In the genomic region with DNA sequence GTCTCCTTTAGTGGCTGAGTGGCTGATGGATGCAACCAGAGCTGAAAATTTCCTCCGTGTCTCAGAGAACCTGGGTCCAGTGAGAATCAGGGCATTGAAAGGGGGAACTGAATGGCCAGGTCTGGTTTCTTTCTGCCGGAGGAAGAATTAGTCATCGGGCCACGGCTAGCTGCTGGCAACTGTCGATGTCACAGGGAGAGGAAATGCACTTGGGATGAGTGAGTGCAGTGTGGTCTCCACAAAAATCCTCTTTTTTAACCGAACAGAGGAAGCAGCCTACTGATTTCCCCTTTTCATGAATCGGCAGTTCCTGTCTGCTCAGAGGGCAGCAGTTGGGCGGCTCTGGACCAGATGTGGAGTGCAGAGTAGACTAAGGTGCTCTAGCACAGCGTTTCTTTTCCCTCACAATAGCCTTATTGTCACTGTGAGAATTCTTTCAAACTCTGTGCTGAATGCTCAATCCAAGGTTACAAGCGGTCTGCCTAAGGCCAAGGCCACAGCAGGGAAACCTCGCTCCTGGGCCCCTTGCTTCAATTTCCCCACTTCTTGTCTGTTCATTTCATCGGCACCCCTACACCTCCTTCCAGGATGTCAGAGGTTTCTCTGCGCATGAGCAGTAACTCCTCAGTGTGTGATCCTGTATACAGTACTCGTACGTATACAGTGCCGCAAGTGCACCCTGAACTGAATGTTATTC, we compare ENCODE assay signal across 8 mouse cellular contexts. TPM values are rescaled to one million over a fixed set of nuclear protein-coding genes. Genes with fewer than 3 reads are reported as not detected.
DNase-seq lines count a peak whose midpoint lies in the region; ATAC-seq and TF ChIP-seq lines count a peak whose summit lies in the region.

No protein-coding gene starts in this region.

- peaks cover 12% of the 10 kb centered on the region; the same call in 1 of the 2 replicates for H3K4me1 ChIP-seq in forebrain, embryonic 14.5 days (ENCODE audit: control insufficient read depth, insufficient read depth, low read length)
- H3K4me1 ChIP-seq in hindbrain, embryonic 14.5 days (replicated peaks; ENCODE audit: control insufficient read depth, insufficient read depth, low read length), result no peaks in the 10 kb centered on the region
- peaks cover 12% of the 10 kb centered on the region; the same call in 1 of the 2 replicates for H3K4me1 ChIP-seq in liver, embryonic 13.5 days (replicated peaks)
- peaks cover 31% of the 10 kb centered on the region for H3K4me1 ChIP-seq in neural tube, embryonic 15.5 days

- H3K27me3 ChIP-seq in forebrain, embryonic 14.5 days (replicated peaks; ENCODE audit: control insufficient read depth, insufficient read depth, low read length), result no peaks in the 10 kb centered on the region
- no peaks in the 10 kb centered on the region for H3K27me3 ChIP-seq in hindbrain, embryonic 14.5 days (ENCODE audit: control insufficient read depth, insufficient read depth, low read length)
- H3K27me3 ChIP-seq in liver, embryonic 13.5 days, result peaks cover 9% of the 10 kb centered on the region
- H3K27me3 ChIP-seq in neural tube, embryonic 15.5 days (replicated peaks), result no peaks in the 10 kb centered on the region

- peak; percentile 24 to 30 for DNase-seq in left cerebral cortex, postnatal 14 days (ENCODE audit: low spot score in 2 of 2)
- DNase-seq in left cerebral cortex, adult 2 months (ENCODE audit: extremely low spot score in 1 of 2, low spot score in 2 of 2), result no peak
- DNase-seq in T-cell, adult 2 months (ENCODE audit: low spot score), result peak; percentile 63
- DNase-seq in forebrain, embryonic 14.5 days (ENCODE audit: low spot score), result peak; percentile 22
- DNase-seq in hindbrain, embryonic 14.5 days (ENCODE audit: low spot score), result no peak
- peak; percentile 12 for DNase-seq in liver, embryonic 13.5 days
- DNase-seq in left cerebral cortex, postnatal 4 days, result no peak

- TF ChIP-seq CTCF in left cerebral cortex, adult 2 months (IDR thresholded peaks at IDR 0.05), result no peak

- intact Hi-C loops in left cerebral cortex, postnatal 14 days (cut with DNase I), result no loop called here
- intact Hi-C loops in left cerebral cortex, adult 2 months (cut with DNase I), result loop anchor here (1.0 kb wide), 1 partner anchor 54 kb away; a partner anchor contains a TSS
- intact Hi-C loops in left cerebral cortex, postnatal 4 days (cut with DNase I), result no loop called here

- H3K27ac ChIP-seq in left cerebral cortex, adult 2 months, result no peak overlapping the region
- H3K27ac ChIP-seq in forebrain, embryonic 14.5 days (ENCODE audit: low read depth, low read length), result no peak overlapping the region
- H3K27ac ChIP-seq in hindbrain, embryonic 14.5 days, result no peak overlapping the region
- peak overlapping the region; percentile 50; the same call in 1 of the 2 replicates for H3K27ac ChIP-seq in liver, embryonic 13.5 days
- 0 out of 2 replicates have a peak overlapping the region, but pooled peaks have one; percentile 41 for H3K27ac ChIP-seq in neural tube, embryonic 15.5 days (replicated peaks)

- H3K9ac ChIP-seq in forebrain, embryonic 14.5 days (ENCODE audit: low read length), result peak overlapping the region; percentile 21; the same call in 1 of the 2 replicates
- no peak overlapping the region for H3K9ac ChIP-seq in hindbrain, embryonic 14.5 days
- H3K9ac ChIP-seq in liver, embryonic 13.5 days, result no peak overlapping the region
- no peak overlapping the region for H3K9ac ChIP-seq in neural tube, embryonic 15.5 days (replicated peaks)

- H3K4me2 ChIP-seq in forebrain, embryonic 14.5 days (ENCODE audit: low read length), result peak overlapping the region; percentile 39
- H3K4me2 ChIP-seq in hindbrain, embryonic 14.5 days (replicated peaks), result peak overlapping the region; percentile 33
- H3K4me2 ChIP-seq in liver, embryonic 13.5 days, result peak overlapping the region; percentile 46
- peak overlapping the region; percentile 28 for H3K4me2 ChIP-seq in neural tube, embryonic 15.5 days

- no peaks in the 10 kb centered on the region; the same call in 1 of the 2 replicates for H3K9me3 ChIP-seq in forebrain, embryonic 14.5 days (replicated peaks; ENCODE audit: control insufficient read depth, low read length)
- H3K9me3 ChIP-seq in hindbrain, embryonic 14.5 days (ENCODE audit: control insufficient read depth, low read length), result 0 out of 2 replicates have a peak, but pooled peaks cover 7% of the 10 kb centered on the region
- H3K9me3 ChIP-seq in liver, embryonic 13.5 days (replicated peaks), result no peaks in the 10 kb centered on the region
- no peaks in the 10 kb centered on the region for H3K9me3 ChIP-seq in neural tube, embryonic 15.5 days (replicated peaks)

- ATAC-seq in forebrain, embryonic 14.5 days, result peak; percentile 40; the same call in 1 of the 2 replicates
- ATAC-seq in hindbrain, embryonic 14.5 days (ENCODE audit: low FRiP score), result peak; percentile 25; the same call in 1 of the 2 replicates
- peak; percentile 31; the same call in 1 of the 2 replicates for ATAC-seq in liver, embryonic 13.5 days (ENCODE audit: low read depth)
- 0 out of 2 replicates have a peak, but pooled peaks have one; percentile 40 for ATAC-seq in neural tube, embryonic 15.5 days (ENCODE audit: low FRiP score)

- H3K36me3 ChIP-seq in forebrain, embryonic 14.5 days (ENCODE audit: control insufficient read depth, insufficient read depth, low read length), result no peaks in the 10 kb centered on the region
- H3K36me3 ChIP-seq in hindbrain, embryonic 14.5 days (replicated peaks; ENCODE audit: control insufficient read depth, insufficient read depth), result no peaks in the 10 kb centered on the region
- no peaks in the 10 kb centered on the region for H3K36me3 ChIP-seq in liver, embryonic 13.5 days
- H3K36me3 ChIP-seq in neural tube, embryonic 15.5 days, result no peaks in the 10 kb centered on the region

- 26% methylated on average over 16 of the region's 16 CpGs for WGBS in forebrain, embryonic 14.5 days
- 31% methylated on average over 16 of the region's 16 CpGs for WGBS in hindbrain, embryonic 14.5 days
- 15% methylated on average over 16 of the region's 16 CpGs for WGBS in liver, embryonic 13.5 days (ENCODE audit: insufficient replicate concordance)
- WGBS in neural tube, embryonic 15.5 days, result 27% methylated on average over 16 of the region's 16 CpGs

- no peak overlapping the region for H3K4me3 ChIP-seq in left cerebral cortex, adult 2 months
- peak overlapping the region; percentile 8 for H3K4me3 ChIP-seq in forebrain, embryonic 14.5 days (ENCODE audit: low read depth, low read length)
- no peak overlapping the region for H3K4me3 ChIP-seq in hindbrain, embryonic 14.5 days (replicated peaks; ENCODE audit: low read length)
- H3K4me3 ChIP-seq in liver, embryonic 13.5 days (replicated peaks), result 0 out of 2 replicates have a peak overlapping the region, but pooled peaks have one; percentile 14
- no peak overlapping the region for H3K4me3 ChIP-seq in neural tube, embryonic 15.5 days (replicated peaks)

RNA-seq across cellular contexts. Expression of a gene that starts 54.1 kb away (rescaled TPM):
- 10 to 100 TPM; 47.1 to 48.6 TPM for total RNA-seq in left cerebral cortex, postnatal 14 days (2021)
- 10 to 100 TPM; 56.7 to 61.4 TPM for total RNA-seq in left cerebral cortex, adult 2 months (2021)
- polyA plus RNA-seq in forebrain, embryonic 14.5 days (2014; fragmentation: Nextera tagmentation; extraction: Ambion mirVana), result 36.0 and 36.4 TPM in 2 replicates
- polyA plus RNA-seq in hindbrain, embryonic 14.5 days (2014; fragmentation: Nextera tagmentation; extraction: Ambion mirVana), result 34.7 and 35.2 TPM in 2 replicates
- 5.9 and 6.4 TPM in 2 replicates for polyA plus RNA-seq in liver, embryonic 13.5 days (2015; fragmentation: Nextera tagmentation; extraction: Ambion mirVana)
- polyA plus RNA-seq in neural tube, embryonic 15.5 days (2015; fragmentation: Nextera tagmentation; extraction: Ambion mirVana), result 73.8 and 75.5 TPM in 2 replicates
- 10 to 100 TPM; 35.5 to 37.4 TPM for total RNA-seq in left cerebral cortex, postnatal 4 days (2021)

Comparison
In these comparisons a context has a peak if more than half of its experiments do, and no peak if none do; other contexts are left out.
1. DNase-seq: peak in left cerebral cortex, postnatal 14 days (2 of 2), T-cell, adult 2 months (single experiment), forebrain, embryonic 14.5 days (single experiment) and liver, embryonic 13.5 days (single experiment); none in left cerebral cortex, adult 2 months (0 of 2), hindbrain, embryonic 14.5 days (single experiment) and left cerebral cortex, postnatal 4 days (single experiment).
2. H3K27ac ChIP-seq: peak in liver, embryonic 13.5 days (single experiment) and neural tube, embryonic 15.5 days (single experiment); none in left cerebral cortex, adult 2 months (single experiment), forebrain, embryonic 14.5 days (single experiment) and hindbrain, embryonic 14.5 days (single experiment).
3. H3K4me3 ChIP-seq: peak in forebrain, embryonic 14.5 days (single experiment) and liver, embryonic 13.5 days (single experiment); none in left cerebral cortex, adult 2 months (single experiment), hindbrain, embryonic 14.5 days (single experiment) and neural tube, embryonic 15.5 days (single experiment).
4. Peak in every context shown above with its lines, with median percentiles within 50 percentile points of each other: ATAC-seq and H3K4me2 ChIP-seq.